Mouse (Mus musculus): ENCODE results near the gene Eif2ak3.
"Not testable (repeated sequence)": the region's sequence is repeated elsewhere in the genome, so short reads cannot be mapped to it uniquely, and the experiment has no call there.

Gene Eif2ak3

GRCm38 (mm10) chr6:70844002-70844804, at the start of gene Eif2ak3:
Eif2ak3 (plus strand) TSS chr6:70844515.
- DNase-seq, result peak; percentile 97 to 99

- no peak for DNase-seq
These were observed 47.4 kb upstream of the Eif2ak3 start for GRCm38 (mm10) chr6:70796940-70797339.

DNA sequence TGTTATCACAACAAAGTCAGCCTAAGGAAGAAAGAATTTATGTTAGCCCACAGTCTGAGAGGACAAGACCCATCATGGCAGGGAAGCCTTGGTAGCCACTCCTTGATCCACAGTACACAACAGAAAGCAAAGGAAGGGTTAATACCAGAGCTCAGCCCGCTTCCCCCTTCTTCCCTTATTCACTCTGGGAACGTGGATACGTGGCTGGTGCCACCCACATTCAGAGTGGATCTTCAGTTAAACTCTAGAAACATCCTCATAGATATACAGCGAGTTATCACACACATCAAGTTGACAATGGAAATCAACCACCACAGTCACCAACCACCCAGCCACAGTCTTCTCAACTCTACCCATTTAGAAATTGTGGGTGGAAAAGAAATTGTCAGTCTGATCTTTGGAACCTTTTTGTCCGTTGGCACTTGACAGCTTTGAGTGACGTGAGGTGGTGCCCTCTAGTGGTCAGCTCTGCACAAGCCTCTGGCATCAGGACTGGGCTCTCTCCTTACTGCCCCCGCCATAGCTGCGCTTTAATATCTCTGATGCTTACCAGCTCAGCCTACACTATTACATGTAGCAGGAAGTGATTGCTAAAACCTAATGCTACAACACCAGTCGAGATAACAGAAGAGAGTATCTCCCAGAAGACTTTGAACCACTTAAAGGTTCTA, 46.6 kb upstream of the Eif2ak3 start:
- DNase-seq, result peak; percentile 84 to 85

DNA sequence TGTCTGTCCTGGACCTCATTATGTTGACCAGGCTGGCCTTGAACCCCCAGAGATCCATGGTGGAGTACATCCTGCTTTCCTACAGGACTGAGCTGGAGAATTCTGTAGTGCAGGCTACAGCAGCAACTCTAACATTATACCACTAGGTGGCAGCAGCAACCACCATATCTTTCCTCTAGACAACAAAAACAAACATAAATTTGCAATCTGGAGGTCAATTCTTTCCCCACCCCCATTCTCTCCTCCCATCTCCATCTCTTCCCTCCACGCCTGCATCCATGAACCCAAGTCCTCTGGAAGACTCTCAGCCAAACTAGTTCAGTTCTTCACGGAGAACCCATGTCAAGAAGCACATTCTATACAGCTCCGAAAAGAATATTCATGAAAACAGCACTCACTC, 39.7 kb upstream of the Eif2ak3 start:
- DNase-seq, result peak; percentile 48 to 64

GRCm38 (mm10) chr6:70805267-70805666, 39.0 kb upstream of the Eif2ak3 start:
- peak; percentile 83 to 88 for DNase-seq

DNA sequence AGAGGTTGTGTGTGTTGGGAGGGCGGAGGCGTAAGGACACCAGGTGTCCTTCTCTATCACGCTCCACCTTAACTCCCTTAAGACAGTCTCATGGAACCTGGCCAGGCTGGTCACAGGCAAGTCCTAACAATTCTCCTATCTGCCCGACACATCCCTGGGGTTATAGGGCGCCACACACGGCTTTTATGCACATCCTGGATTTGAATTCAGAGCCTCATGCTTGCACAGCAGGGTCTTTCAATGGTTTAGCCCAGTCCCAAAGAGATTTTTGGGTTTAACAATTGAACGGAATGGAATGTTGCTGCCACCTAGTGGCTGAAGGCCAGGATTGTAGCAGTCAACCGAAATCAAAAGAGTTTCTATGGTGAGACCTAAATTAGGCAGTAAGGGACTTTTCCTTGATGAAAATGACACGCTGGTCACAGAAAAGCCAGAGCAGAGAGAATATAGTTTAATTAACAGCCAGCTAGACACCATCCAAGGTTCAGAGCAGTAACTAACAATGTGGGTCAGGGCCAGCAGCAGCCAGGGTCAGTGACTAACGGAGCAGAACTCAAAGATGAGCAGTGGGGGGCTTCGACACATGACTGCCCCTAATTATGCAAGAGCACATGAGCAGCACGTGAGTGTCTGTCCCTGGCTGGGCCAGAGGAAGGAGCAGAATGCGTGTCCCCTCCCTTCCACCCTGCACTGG, 38.3 kb upstream of the Eif2ak3 start:
- peak; percentile 81 to 89 for DNase-seq

GRCm38 (mm10) chr6:70806514-70806912, 37.8 kb upstream of the Eif2ak3 start:
- no peak for DNase-seq

DNA sequence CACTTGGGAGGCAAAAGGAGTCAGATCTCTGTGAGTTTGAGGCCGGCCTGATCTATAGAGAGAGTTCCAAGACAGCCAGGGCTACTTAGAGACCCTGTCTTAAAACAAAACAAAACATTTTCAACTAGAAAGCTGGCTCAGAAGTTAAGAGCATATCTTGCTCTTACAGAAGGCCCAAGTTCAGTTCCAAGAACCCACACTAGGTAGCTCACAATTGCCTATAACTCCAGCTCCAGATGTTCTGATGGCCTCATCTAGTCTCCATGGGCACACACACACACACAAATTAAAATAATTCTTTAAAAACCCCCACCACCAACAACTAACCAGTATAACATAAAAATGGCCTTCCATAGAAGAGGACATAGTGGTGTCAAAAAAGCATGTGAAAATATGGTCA, 33.8 kb upstream of the Eif2ak3 start:
- no peak for DNase-seq

DNA sequence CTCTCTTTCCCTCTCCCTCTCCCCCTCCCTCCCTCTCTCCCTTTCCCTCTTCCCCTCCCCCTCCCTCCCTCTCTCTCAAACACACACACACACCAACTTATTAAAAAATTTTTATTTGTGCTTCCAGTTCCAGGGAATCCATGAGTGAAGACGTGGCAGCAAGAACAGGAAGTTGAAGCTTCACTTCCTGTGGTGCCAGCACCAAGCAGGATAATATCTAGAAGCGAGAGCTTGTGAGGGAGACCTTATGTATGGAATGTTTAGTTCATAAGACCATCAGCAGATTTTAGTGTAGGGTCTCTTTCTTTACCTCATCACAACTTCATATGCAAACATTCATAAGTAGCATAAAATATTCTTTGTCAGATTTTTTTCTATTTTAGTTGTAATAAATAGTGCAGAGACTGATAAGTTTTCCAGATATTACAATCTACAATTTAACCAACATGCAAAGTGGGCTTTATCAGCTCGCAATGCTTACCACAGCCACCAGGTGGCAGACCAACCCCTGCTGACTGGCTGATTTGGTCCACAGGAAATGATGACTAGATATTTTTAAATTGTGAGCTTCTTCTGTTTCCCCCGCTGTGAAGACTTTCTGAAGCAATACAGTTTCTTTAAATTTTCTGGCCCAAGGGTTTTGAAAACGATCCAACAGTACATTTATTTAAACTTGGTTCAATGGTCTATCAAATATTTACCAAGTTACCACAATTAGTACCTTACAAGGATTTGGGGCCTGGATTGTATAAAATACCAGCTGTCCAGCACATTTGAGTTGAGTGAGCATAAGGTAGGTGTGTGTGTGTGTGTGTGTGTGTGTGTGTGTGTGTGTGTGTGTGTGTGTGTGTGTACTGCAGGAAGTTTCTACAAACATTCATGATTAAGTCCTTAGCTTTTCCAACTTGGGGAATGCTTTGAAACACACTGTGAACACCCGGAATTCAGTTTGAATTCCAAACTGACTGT, 32.5 kb upstream of the Eif2ak3 start:
- DNase-seq, result peak; percentile 85 to 88

- DNase-seq, result no peak
These were observed 31.8 kb upstream of the Eif2ak3 start for GRCm38 (mm10) chr6:70812526-70812895.

DNA sequence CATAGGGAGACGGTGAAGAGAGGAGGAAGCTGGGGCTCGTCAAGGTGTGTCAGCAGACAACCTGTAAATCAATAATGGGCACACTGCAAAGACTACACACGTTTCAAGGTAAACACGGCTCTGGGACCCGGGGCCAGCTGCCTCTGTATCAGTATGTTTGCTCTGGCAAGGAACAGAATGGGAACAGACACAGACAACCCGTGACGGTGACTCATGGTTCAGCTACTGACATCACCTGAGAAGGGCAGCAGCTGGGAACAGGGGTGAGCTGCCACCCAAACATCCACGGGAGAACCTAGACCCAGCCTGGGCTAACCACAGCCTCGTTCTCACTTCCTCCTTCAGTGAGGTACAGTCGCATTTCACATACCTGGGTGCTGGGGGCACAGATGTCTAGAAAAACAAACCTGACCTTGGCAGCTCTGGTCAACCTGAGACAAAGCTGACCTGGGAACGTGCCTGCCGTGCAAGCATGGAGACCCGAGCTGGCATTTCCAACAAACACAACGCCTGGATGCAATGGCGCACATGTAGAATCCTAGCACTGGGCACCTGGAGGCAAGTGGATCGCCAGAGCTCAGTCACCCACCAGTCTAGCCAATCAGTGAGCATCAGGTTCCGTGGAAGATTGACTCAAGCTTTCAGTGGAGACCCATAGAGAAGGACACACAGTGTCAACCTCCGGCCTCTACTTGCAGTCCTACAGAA, 30.2 kb upstream of the Eif2ak3 start:
- DNase-seq, result no peak

- no peak for DNase-seq
These were observed 29.7 kb upstream of the Eif2ak3 start for GRCm38 (mm10) chr6:70814629-70814950.

DNA sequence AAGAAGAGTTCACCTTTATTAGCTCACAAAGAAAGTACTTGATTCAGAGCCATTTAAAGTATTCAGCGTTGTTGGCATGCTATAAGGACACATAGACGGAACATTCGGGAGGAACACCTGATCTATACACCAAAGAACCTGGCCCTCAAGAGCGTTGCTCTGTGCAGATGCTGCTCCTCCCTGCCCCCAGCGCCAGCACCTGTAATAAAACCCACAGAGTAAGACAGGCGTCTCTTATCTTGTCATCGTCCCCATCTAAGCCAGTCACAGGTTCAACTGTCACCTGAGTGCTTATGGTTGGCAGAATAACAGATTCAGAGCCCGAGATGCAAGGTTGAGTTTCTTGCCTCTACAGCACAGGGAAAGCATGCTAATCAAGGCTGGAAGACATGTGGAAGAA, 28.8 kb upstream of the Eif2ak3 start:
- no peak for DNase-seq

DNA sequence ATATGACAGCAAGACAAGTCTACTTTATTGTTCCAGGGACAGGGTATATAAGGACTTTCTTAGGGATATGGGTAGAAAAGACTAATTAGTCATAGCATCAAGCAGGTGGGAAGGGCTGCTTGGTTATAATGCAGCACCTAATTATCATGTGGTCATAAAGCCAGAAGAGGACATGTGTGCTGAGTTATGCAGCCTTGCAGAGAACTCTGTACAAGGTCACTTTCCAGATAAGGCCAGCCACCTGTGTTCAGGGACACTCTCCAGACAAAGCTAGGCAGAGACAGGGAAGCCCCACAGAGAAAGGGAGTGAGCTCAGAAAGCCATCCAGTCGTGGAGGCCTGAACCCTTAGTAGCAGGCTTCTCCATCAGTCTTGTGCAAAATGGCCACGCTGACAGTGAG, 22.7 kb upstream of the Eif2ak3 start:
- DNase-seq, result no peak

DNA sequence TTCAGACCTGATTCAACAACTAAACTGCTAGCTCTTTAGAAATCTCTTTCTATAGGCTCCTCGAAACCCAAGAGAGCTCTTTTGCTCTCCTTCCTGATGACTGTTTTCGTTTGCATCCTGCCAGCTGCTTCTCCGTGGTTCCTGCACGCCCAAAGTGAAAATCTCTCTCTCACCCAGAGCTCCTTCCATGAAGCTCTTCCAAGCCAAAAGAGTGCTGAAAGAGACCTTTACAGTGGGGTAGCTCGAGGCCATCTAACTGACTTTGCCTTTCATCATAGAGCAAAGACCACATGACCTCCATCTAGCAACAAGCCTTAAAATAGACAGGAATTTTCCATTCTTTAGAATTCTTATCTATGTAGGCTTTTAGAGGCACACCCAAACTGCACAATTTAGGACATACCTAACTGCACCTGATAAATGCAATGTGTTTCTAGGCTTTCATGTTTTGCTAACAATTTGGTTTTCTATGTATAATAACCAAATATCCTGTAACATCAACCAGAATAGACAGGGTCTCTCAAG, 21.9 kb upstream of the Eif2ak3 start:
- no peak for DNase-seq

DNA sequence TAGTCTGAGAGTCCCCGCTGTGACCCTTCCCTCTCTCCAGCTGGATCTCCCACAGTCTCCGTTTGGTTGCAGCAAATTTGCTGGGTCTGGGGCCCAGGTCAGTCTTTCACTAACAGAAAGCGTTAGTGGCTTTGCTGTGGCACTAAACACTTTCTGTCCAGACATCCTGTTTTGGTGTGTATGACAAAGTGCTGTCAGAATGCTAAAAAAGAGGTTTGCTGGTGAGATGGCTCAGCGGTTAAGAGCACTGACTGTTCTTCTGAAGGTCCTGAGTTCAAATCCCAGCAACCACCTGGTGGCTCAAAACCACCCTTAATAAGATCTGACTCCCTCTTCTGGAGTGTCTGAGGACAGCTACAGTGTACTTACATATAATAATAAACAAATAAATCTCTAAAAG, 21.0 kb upstream of the Eif2ak3 start:
- not testable (repeated sequence) for DNase-seq

GRCm38 (mm10) chr6:70824085-70824986, 20.0 kb upstream of the Eif2ak3 start:
- peak; percentile 81 for DNase-seq

- DNase-seq, result no peak
These were observed 19.4 kb upstream of the Eif2ak3 start for GRCm38 (mm10) chr6:70824987-70825337.

DNA sequence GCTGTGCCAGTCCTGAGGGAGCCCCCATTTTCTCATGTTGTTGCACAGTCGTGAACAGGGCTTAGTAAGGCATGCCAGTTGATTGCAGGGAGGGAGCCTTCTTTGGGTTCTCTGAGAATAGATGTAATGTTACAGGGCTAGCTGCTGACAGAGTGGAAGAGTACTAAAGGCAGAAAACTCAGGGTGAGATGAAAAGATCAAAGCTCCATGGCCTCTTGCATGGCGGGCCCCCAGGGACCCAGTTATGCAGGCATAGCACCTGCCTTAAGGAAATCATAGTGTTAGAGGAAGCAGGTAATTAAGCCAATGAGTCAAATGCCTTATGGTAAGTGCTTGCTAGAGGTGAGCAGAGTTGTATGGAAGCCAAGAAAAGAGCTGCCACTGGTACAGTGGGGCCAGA, 14.9 kb upstream of the Eif2ak3 start:
- no peak for DNase-seq

GRCm38 (mm10) chr6:70830552-70830951, 13.8 kb upstream of the Eif2ak3 start:
- DNase-seq, result no peak
